Mouse (Mus musculus) T-helper 1 cell (primary cell): ENCODE results near the gene Cdc42ep2.
"Not testable (repeated sequence)": the region's sequence is repeated elsewhere in the genome, so short reads cannot be mapped to it uniquely, and the experiment has no call there.

Experiments used
- in situ Hi-C: fragments of 300-600 bp; cut with MboI, MseI; formaldehyde crosslinking; loops from one replicate; pipeline ENCODE4 v1.15.1; 2025; ENCODE audit warnings: high pct_unique_total_duplicates

The Cdc42ep2 gene

GRCm38 (mm10) chr19:5912103-5913006, 12.3 kb downstream of the Cdc42ep2 start:
- in situ Hi-C loops = no loop called here

- in situ Hi-C loops = no loop called here
These were observed 13.1 kb downstream of the Cdc42ep2 start for GRCm38 (mm10) chr19:5911430-5912102.

- in situ Hi-C loops = no loop called here
These were observed 14.4 kb downstream of the Cdc42ep2 start for GRCm38 (mm10) chr19:5910221-5910620.

GRCm38 (mm10) chr19:5907275-5907674, 17.3 kb downstream of the Cdc42ep2 start:
- in situ Hi-C loops = no loop called here

GRCm38 (mm10) chr19:5894002-5894678, 30.5 kb downstream of the Cdc42ep2 start, which contains the start of gene Tigd3:
Gene Tigd3, minus strand, starts transcription at chr19:5894149.
- in situ Hi-C loops = no loop called here

- in situ Hi-C loops = no loop called here
These were observed 31.2 kb downstream of the Cdc42ep2 start for GRCm38 (mm10) chr19:5893282-5894001.

- in situ Hi-C loops = no loop called here
These were observed 31.9 kb downstream of the Cdc42ep2 start for GRCm38 (mm10) chr19:5892735-5893134.

GRCm38 (mm10) chr19:5892262-5892661, 32.4 kb downstream of the Cdc42ep2 start:
- in situ Hi-C loops = no loop called here

- in situ Hi-C loops = no loop called here
These were observed 32.9 kb downstream of the Cdc42ep2 start for GRCm38 (mm10) chr19:5891521-5892258.

- in situ Hi-C loops = no loop called here
These were observed 35.4 kb downstream of the Cdc42ep2 start for GRCm38 (mm10) chr19:5889211-5889610.

- in situ Hi-C loops = no loop called here
These were observed 37.3 kb downstream of the Cdc42ep2 start for GRCm38 (mm10) chr19:5887234-5887815.

GRCm38 (mm10) chr19:5885838-5886237, 38.8 kb downstream of the Cdc42ep2 start:
- in situ Hi-C loops = no loop called here

GRCm38 (mm10) chr19:5883935-5884334, 40.7 kb downstream of the Cdc42ep2 start:
- in situ Hi-C loops = no loop called here

- in situ Hi-C loops = not testable (repeated sequence)
These were observed 42.5 kb downstream of the Cdc42ep2 start for GRCm38 (mm10) chr19:5882079-5882478.

GRCm38 (mm10) chr19:5881155-5881554, 43.5 kb downstream of the Cdc42ep2 start:
- in situ Hi-C loops = no loop called here

GRCm38 (mm10) chr19:5879735-5880134, 44.9 kb downstream of the Cdc42ep2 start:
- in situ Hi-C loops = loop anchor here (5.0 kb wide), 1 partner anchor 87 kb away; no protein-coding TSS in a partner anchor

- in situ Hi-C loops = loop anchor here (5.0 kb wide), 1 partner anchor 87 kb away; no protein-coding TSS in a partner anchor
These were observed 45.7 kb downstream of the Cdc42ep2 start for GRCm38 (mm10) chr19:5878916-5879315.

GRCm38 (mm10) chr19:5878362-5878722, 46.3 kb downstream of the Cdc42ep2 start:
- in situ Hi-C loops = loop anchor here (5.0 kb wide), 1 partner anchor 86 kb away; no protein-coding TSS in a partner anchor

GRCm38 (mm10) chr19:5877618-5878361, 46.8 kb downstream of the Cdc42ep2 start, which contains the start of gene Slc25a45:
Gene Slc25a45, plus strand, starts transcription at chr19:5877808.
- in situ Hi-C loops = loop anchor here (5.0 kb wide), 1 partner anchor 85 kb away; no protein-coding TSS in a partner anchor
